In genomic region chr14:74691963-74692362, GRCm38 (mm10) we compare ENCODE assay signal across 28 mouse cellular contexts. TPM values are rescaled to one million over a fixed set of nuclear protein-coding genes. Genes with fewer than 3 reads are reported as not detected.
"Had no signal": no experiment of that assay in that cellular context is flagged by ENCODE, and none has a peak within 500 bp of the region (broad histone marks: within the 10 kb centered on the region; RNA-seq: fewer than 3 reads in every experiment).

No protein-coding gene starts in this region.

- ATAC-seq: forebrain, embryonic 13.5 days; forebrain, embryonic 14.5 days; forebrain, embryonic 15.5 days; forebrain, embryonic 16.5 days; forebrain, postnatal 0 days had no signal

- H3K27ac ChIP-seq: embryonic facial prominence, embryonic 10.5 days; embryonic facial prominence, embryonic 12.5 days; embryonic facial prominence, embryonic 13.5 days; embryonic facial prominence, embryonic 15.5 days; forebrain, embryonic 10.5 days; forebrain, embryonic 12.5 days; forebrain, embryonic 13.5 days; forebrain, embryonic 15.5 days; gastrocnemius, adult 2 months; heart, adult 2 months had no signal

- H3K4me1 ChIP-seq: embryonic facial prominence, embryonic 15.5 days; forebrain, embryonic 10.5 days; forebrain, embryonic 12.5 days; forebrain, embryonic 13.5 days; forebrain, embryonic 15.5 days had no signal

- H3K9ac ChIP-seq: embryonic facial prominence, embryonic 12.5 days; embryonic facial prominence, embryonic 13.5 days; embryonic facial prominence, embryonic 15.5 days; forebrain, embryonic 12.5 days; forebrain, embryonic 13.5 days; forebrain, embryonic 15.5 days; forebrain, postnatal 0 days had no signal

- DNase-seq: cerebellum, adult 8-10 months; cerebellum, adult 9-10 months; cerebellum, adult 9-11 months; cerebellum, postnatal 10 days; cerebellum, postnatal 14 days; cerebellum, postnatal 25 days; cerebellum, postnatal 36 days; embryo, embryonic 11 days; forebrain, postnatal 0 days; gastrocnemius, adult 2 months; gastrocnemius, postnatal 10 days; gastrocnemius, postnatal 14 days; gastrocnemius, postnatal 25 days; gastrocnemius, postnatal 36 days; heart, adult 11 months; heart, adult 18-20 months; heart, adult 2 months had no signal

- H3K36me3 ChIP-seq: embryonic facial prominence, embryonic 10.5 days; embryonic facial prominence, embryonic 12.5 days; embryonic facial prominence, embryonic 13.5 days; embryonic facial prominence, embryonic 15.5 days; forebrain, embryonic 10.5 days; forebrain, embryonic 12.5 days; forebrain, embryonic 15.5 days had no signal

- H3K27me3 ChIP-seq: embryonic facial prominence, embryonic 12.5 days; embryonic facial prominence, embryonic 13.5 days; embryonic facial prominence, embryonic 15.5 days; forebrain, embryonic 12.5 days; forebrain, embryonic 13.5 days; forebrain, embryonic 15.5 days had no signal

- H3K4me3 ChIP-seq: embryonic facial prominence, embryonic 10.5 days; embryonic facial prominence, embryonic 12.5 days; embryonic facial prominence, embryonic 13.5 days; embryonic facial prominence, embryonic 15.5 days; erythroblast, embryonic 14.5 days; forebrain, embryonic 10.5 days; forebrain, embryonic 12.5 days; forebrain, embryonic 13.5 days; forebrain, embryonic 15.5 days; gastrocnemius, adult 2 months; heart, adult 2 months had no signal

- H3K4me2 ChIP-seq: embryonic facial prominence, embryonic 12.5 days; embryonic facial prominence, embryonic 13.5 days; embryonic facial prominence, embryonic 15.5 days; forebrain, embryonic 12.5 days; forebrain, embryonic 13.5 days; forebrain, embryonic 15.5 days had no signal

- H3K9me3 ChIP-seq: embryonic facial prominence, embryonic 10.5 days; embryonic facial prominence, embryonic 12.5 days; embryonic facial prominence, embryonic 13.5 days; embryonic facial prominence, embryonic 15.5 days; forebrain, embryonic 10.5 days; forebrain, embryonic 12.5 days; forebrain, embryonic 13.5 days; forebrain, embryonic 15.5 days had no signal

RNA-seq across cellular contexts. Expression of gene Htr2a, which starts 51.3 kb away (rescaled TPM):
- polyA plus RNA-seq: erythroblast, embryonic 14.5 days had no signal
